Mouse (Mus musculus): Measurements from ENCODE around the gene Prss45. TPM values are rescaled to one million over a fixed set of nuclear protein-coding genes. Genes with fewer than 3 reads are reported as not detected.

Gene Prss45
- polyA plus RNA-seq, 1 experiment, result not detected

DNA sequence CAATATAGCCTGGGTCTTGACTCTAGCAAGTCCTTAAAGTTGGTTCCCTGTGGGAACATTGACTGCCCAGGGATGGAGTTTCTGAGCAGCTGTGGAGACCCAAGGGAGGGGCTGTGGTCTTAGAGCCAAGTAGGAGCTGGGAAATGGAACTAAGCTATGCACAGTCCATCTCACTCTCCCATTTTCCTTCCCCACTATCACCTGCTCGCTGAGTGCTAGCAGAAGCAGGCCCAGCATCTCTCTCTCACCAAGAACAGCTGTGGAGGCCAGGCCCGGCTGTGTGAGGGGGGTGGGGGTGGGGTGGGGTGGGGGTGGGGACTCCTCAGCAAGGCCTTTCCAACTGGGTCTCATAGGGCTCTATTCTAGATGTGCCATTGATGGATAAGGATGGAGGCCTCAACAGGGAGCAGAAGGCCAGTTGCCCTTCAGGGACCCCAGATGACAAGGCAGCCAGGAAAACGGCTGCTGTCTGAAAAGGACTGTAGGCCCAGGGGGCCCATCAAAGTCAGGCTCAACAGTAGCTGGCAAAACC, 40.3 kb downstream of the Prss45 start:
- no peak overlapping the region for H3K4me3 ChIP-seq (ENCODE audit: insufficient read depth, poor library complexity, severe bottlenecking)
- no peak overlapping the region for H3ac ChIP-seq (ENCODE audit: control insufficient read depth, insufficient read length, low read depth)
- no peaks in the 10 kb centered on the region for H3K79me2 ChIP-seq (ENCODE audit: control insufficient read depth, insufficient read depth)
- H3K36me3 ChIP-seq (ENCODE audit: control insufficient read depth, insufficient read depth), result no peaks in the 10 kb centered on the region
- peaks cover 13% of the 10 kb centered on the region for H3K27me3 ChIP-seq (ENCODE audit: control insufficient read depth, insufficient read depth, insufficient read length)
- no peak for TF ChIP-seq FOSL1 (IDR thresholded peaks at IDR 0.05; ENCODE audit: insufficient read depth, low read length, poor library complexity, severe bottlenecking)
- no peak for TF ChIP-seq CTCF (IDR thresholded peaks at IDR 0.05; ENCODE audit: control insufficient read depth, insufficient read depth, insufficient read length)
- no peak for TF ChIP-seq USF1 (IDR thresholded peaks at IDR 0.05; ENCODE audit: low read depth)
- TF ChIP-seq MYOG (IDR thresholded peaks at IDR 0.05; ENCODE audit: control insufficient read depth, extremely low read depth, insufficient read length), result no peak
- no peak for TF ChIP-seq CEBPB (IDR thresholded peaks at IDR 0.05; ENCODE audit: low read depth)
- no peak for TF ChIP-seq MYOD1 (IDR thresholded peaks at IDR 0.05; ENCODE audit: control insufficient read depth, insufficient read length, low read depth)
- TF ChIP-seq MAX (IDR thresholded peaks at IDR 0.05), result no peak
- no peaks in the 10 kb centered on the region for H3K79me3 ChIP-seq (ENCODE audit: low read depth)

DNA sequence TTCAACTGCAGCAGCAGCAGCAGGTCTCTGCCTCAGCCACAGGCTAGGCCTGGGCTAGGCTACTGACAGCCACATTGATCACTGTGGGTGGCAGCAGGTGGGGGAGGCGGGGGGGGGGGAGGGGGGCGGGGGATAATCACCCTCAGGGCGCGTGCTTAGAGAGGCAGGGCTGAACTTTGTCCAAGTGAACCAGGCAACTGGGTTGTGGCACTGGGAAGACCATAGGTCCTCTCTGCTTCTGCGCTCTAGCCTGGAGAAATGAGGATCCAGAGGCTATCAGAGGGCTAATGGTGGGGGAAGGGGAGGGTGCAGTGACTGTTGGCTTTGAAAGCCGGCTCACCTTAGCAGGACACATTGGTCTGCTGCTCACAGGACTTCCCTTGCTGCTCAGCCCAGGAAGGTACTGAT, 40.9 kb downstream of the Prss45 start:
- H3K27me3 ChIP-seq (ENCODE audit: control insufficient read depth, insufficient read depth, insufficient read length), result peaks cover 13% of the 10 kb centered on the region
- H3ac ChIP-seq (ENCODE audit: control insufficient read depth, insufficient read length, low read depth), result no peak overlapping the region
- H3K79me3 ChIP-seq (ENCODE audit: low read depth), result no peaks in the 10 kb centered on the region
- no peak for TF ChIP-seq CTCF (IDR thresholded peaks at IDR 0.05; ENCODE audit: control insufficient read depth, insufficient read depth, insufficient read length)
- TF ChIP-seq MYOD1 (IDR thresholded peaks at IDR 0.05; ENCODE audit: control insufficient read depth, insufficient read length, low read depth), result no peak
- no peak for TF ChIP-seq USF1 (IDR thresholded peaks at IDR 0.05; ENCODE audit: low read depth)
- TF ChIP-seq FOSL1 (IDR thresholded peaks at IDR 0.05; ENCODE audit: insufficient read depth, low read length, poor library complexity, severe bottlenecking), result no peak
- no peak for TF ChIP-seq CEBPB (IDR thresholded peaks at IDR 0.05; ENCODE audit: low read depth)
- no peak for TF ChIP-seq MAX (IDR thresholded peaks at IDR 0.05)
- H3K36me3 ChIP-seq (ENCODE audit: control insufficient read depth, insufficient read depth), result no peaks in the 10 kb centered on the region
- H3K4me3 ChIP-seq (ENCODE audit: insufficient read depth, poor library complexity, severe bottlenecking), result no peak overlapping the region
- no peaks in the 10 kb centered on the region for H3K79me2 ChIP-seq (ENCODE audit: control insufficient read depth, insufficient read depth)

DNA sequence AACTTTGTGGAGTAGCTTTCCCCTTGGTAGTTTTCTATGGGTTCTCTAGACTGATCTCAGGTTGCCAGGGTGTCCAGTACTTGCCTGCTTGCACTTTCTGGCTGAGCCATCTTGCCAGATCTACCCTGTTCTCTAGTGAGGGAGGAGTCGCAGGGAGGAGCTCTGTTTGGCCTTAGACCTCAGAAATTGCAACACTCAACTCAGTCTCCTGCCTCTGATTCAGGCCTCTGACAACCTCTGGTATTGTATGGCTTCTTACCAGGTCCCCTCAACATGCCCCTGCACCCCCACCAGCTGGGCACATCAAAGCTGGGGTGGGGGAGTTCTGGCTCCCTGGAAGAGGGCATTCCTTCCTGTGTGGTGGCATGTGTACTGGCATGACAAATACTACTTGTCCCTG, 43.0 kb downstream of the Prss45 start:
- TF ChIP-seq MYOG (IDR thresholded peaks at IDR 0.05; ENCODE audit: control insufficient read depth, extremely low read depth, insufficient read length), result no peak
- TF ChIP-seq CEBPB (IDR thresholded peaks at IDR 0.05; ENCODE audit: low read depth), result no peak
- TF ChIP-seq FOSL1 (IDR thresholded peaks at IDR 0.05; ENCODE audit: insufficient read depth, low read length, poor library complexity, severe bottlenecking), result no peak
- TF ChIP-seq MAX (IDR thresholded peaks at IDR 0.05), result no peak
- TF ChIP-seq USF1 (IDR thresholded peaks at IDR 0.05; ENCODE audit: low read depth), result no peak
- no peak for TF ChIP-seq CTCF (IDR thresholded peaks at IDR 0.05; ENCODE audit: control insufficient read depth, insufficient read depth, insufficient read length)
- TF ChIP-seq MYOD1 (IDR thresholded peaks at IDR 0.05; ENCODE audit: control insufficient read depth, insufficient read length, low read depth), result no peak
- Histone ChIP-seq H3K27me3 (ENCODE audit: control insufficient read depth, insufficient read depth, insufficient read length) (peaks cover 13% of the 10 kb centered on the region), H3ac (ENCODE audit: control insufficient read depth, insufficient read length, low read depth) (no peak overlapping the region)

DNA sequence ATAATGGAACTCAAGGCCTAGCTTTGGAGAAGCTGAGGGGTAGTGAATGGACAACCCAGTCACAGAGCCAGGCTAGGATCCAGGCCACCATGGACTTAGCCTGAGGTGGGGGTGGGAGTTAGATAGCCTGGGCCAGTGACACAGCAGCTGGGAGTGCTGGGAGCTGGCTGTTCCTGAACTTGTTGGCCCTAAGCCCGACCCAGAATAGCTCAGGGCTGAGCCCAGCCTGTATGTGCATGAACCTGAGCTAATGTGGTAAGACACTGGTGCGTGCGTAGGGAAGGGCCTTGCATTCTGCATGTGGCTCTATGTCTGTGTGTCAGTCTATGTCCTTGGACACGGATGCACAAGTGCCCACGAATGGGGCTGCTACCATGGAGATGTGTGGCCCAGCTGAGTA, 43.5 kb downstream of the Prss45 start:
- Histone ChIP-seq H3K4me3 (ENCODE audit: insufficient read depth, poor library complexity, severe bottlenecking) (no peak overlapping the region), H3ac (ENCODE audit: control insufficient read depth, insufficient read length, low read depth) (no peak overlapping the region), H3K79me2 (ENCODE audit: control insufficient read depth, insufficient read depth) (no peaks in the 10 kb centered on the region), H3K36me3 (ENCODE audit: control insufficient read depth, insufficient read depth) (no peaks in the 10 kb centered on the region), H3K79me3 (ENCODE audit: low read depth) (no peaks in the 10 kb centered on the region), H3K27me3 (ENCODE audit: control insufficient read depth, insufficient read depth, insufficient read length) (peaks cover 12% of the 10 kb centered on the region)
- TF ChIP-seq MYOD1 (IDR thresholded peaks at IDR 0.05; ENCODE audit: control insufficient read depth, insufficient read length, low read depth) (no peak), MYOG (IDR thresholded peaks at IDR 0.05; ENCODE audit: control insufficient read depth, extremely low read depth, insufficient read length) (no peak), CTCF (IDR thresholded peaks at IDR 0.05; ENCODE audit: control insufficient read depth, insufficient read depth, insufficient read length) (no peak), CEBPB (IDR thresholded peaks at IDR 0.05; ENCODE audit: low read depth) (no peak), USF1 (IDR thresholded peaks at IDR 0.05; ENCODE audit: low read depth) (no peak), FOSL1 (IDR thresholded peaks at IDR 0.05; ENCODE audit: insufficient read depth, low read length, poor library complexity, severe bottlenecking) (no peak), MAX (IDR thresholded peaks at IDR 0.05) (no peak)

More for the DNA sequence above, 43.0 kb downstream of the Prss45 start:
- H3K79me3 ChIP-seq (ENCODE audit: low read depth), result no peaks in the 10 kb centered on the region
- H3K79me2 ChIP-seq (ENCODE audit: control insufficient read depth, insufficient read depth), result no peaks in the 10 kb centered on the region
- no peaks in the 10 kb centered on the region for H3K36me3 ChIP-seq (ENCODE audit: control insufficient read depth, insufficient read depth)
- no peak overlapping the region for H3K4me3 ChIP-seq (ENCODE audit: insufficient read depth, poor library complexity, severe bottlenecking)

DNA sequence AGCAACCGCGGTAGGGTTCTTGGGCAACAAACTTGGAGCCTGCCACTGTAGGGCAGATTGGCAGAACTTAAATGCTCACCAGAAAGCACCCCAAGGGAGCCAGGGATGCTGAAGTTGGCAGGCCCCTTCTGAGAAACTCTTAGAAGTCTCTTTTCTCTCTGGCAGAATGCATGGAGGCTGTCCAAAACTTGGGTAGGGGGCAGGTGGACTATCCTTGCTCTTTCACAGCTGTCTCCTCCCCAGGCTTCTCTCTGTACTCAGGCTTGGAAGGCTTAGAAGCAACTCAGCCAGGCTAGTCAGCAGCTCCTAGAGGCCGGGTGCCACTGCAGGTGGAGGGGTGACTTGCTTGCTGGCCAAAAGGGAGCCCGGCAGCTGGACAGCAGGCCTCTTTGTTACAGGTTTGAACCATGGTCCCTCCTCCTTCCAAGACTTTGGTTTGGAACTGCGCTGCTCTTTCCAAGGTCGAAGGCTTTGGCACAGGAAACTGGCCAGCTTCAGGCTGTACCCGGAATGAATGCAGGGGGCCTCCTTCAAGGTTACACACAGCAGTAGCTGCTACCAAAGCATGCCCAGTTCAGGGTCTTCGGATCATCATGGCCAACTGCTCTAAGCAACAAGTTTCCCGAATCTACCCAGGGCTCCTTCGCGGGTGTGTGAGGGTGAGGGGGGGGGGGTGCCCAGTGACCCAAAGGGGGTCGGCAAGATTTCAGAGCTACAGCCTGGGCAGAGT, 45.0 kb downstream of the Prss45 start, which contains the start of gene Als2cl:
Gene Als2cl, plus strand, starts transcription at position 680 of the 730 bp plus-strand sequence.
- Histone ChIP-seq H3K79me3 (ENCODE audit: low read depth) (no peaks in the 10 kb centered on the region), H3K36me3 (ENCODE audit: control insufficient read depth, insufficient read depth) (no peaks in the 10 kb centered on the region), H3K27me3 (ENCODE audit: control insufficient read depth, insufficient read depth, insufficient read length) (no peaks in the 10 kb centered on the region), H3K79me2 (ENCODE audit: control insufficient read depth, insufficient read depth) (no peaks in the 10 kb centered on the region), H3K4me3 (ENCODE audit: insufficient read depth, poor library complexity, severe bottlenecking) (peak within 1 kb of the TSS; percentile 25), H3ac (ENCODE audit: control insufficient read depth, insufficient read length, low read depth) (no peak within 1 kb of the TSS)
- TF ChIP-seq MYOG (IDR thresholded peaks at IDR 0.05; ENCODE audit: control insufficient read depth, extremely low read depth, insufficient read length), result no peak

Measured in C2C12 (cell line).